Mouse (Mus musculus) liver (tissue): ENCODE measurements around the gene Hacd4.

Experiments used
- DNase-seq: peaks from one replicate; pipeline ENCODE4 v3.0.0-alpha.2; 2020; ENCODE audit warnings: mixed read lengths

Gene Hacd4

DNA sequence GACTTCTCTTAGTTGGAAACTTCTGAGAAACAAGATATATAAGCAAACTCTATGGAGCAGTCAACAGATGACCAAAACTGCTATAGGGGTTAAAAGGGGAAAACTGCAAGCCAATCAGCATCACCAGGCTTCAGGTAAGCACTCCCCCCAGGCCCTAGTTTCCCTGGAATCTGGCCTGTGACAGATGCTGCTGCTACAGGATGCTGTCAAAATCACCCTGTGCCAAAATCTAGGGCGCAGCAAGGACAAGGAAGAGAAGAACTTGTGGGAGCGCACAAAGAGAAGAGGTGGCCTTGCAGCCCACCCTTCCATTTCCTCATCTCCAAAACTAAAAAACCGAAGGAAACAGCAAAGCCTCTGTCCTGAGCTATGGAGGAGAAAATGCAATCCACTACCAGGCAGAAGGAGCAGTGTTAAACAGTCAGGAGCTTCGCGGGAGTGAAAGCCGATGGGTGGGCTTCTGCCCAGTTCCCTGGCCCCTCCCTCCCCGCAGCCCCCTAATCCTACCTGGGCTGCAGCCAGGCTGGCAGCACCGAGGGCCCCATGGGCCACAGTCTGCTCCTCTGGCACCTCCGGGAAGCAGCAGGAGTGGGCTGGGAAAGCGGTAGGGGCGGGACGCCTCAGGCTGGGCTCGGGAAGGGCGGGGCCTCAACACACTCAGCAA lies at the start of gene Hacd4:
Gene Hacd4 (minus strand): TSS at position 603 of the 664 bp plus-strand sequence.
- peak; percentile 66 for DNase-seq

GRCm38 (mm10) chr4:88488107-88488506 lies 49.4 kb upstream of the Hacd4 start:
- DNase-seq: no peak

DNA sequence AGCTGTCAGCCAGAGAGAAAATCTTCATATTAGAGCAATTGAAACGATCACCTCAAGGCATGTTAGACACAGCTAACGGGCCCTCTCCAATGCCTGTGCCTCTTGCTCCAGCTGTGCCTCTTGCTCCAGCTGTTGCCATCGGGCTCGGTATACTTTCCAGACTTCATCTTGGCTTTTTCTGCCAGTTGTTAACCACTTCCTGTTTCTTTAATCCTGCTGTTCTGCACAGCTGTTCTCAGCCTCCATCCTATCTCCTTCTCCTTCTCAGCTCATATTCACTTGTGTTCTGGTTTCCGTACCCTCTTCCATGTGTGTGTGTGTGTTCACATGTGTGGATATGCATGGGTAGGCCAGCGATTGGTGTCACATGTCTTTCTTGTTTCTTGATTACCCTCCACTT lies 41.4 kb upstream of the Hacd4 start:
- no peak for DNase-seq

DNA sequence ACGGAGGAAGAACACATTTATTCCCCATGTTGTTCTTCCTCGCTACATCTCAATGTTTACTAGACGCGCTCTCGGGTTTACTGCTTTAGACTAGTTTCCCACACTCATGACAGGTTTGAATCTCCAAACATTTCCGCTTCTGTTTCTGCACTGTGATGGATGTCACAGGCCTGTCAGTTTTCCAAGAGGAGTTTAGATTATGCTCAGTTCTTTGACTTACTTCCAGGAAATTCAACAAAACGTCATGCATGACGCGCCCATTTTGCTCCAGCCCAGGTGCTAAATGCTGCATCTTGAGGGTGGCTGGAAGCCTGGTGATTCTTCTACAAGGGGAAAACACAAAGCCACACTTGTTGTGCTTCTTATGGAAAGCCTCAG lies 40.1 kb upstream of the Hacd4 start:
- DNase-seq: no peak

- DNase-seq: no peak
These were observed 39.6 kb upstream of the Hacd4 start for GRCm38 (mm10) chr4:88478177-88478808.

GRCm38 (mm10) chr4:88476511-88477210 lies 37.9 kb upstream of the Hacd4 start:
- DNase-seq: no peak

GRCm38 (mm10) chr4:88476084-88476483 lies 37.4 kb upstream of the Hacd4 start:
- no peak for DNase-seq

DNA sequence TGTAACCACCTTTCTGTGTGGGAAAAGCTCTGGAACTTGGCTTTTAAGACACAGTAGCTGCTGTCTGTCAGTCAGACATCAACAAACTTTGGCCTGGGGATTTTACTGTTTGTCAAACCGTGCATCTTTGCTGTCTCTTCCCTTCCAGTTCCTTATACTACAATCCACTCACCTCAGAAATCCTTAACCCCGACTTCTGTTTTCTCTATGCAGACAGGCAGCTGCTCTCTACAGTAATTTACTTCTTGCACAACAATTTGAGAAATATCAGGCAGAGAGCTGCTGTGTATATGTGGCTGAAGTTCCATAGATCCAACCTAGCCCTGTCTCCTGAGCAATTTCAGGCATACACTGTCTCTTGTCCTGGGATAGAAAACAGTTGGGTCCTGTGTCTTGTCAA lies 32.8 kb upstream of the Hacd4 start:
- no peak for DNase-seq

- DNase-seq: no peak
These were observed 25.8 kb upstream of the Hacd4 start for GRCm38 (mm10) chr4:88464574-88464973.

- DNase-seq: no peak
These were observed 24.4 kb upstream of the Hacd4 start for GRCm38 (mm10) chr4:88462981-88463646.

- DNase-seq: no peak
These were observed 23.8 kb upstream of the Hacd4 start for GRCm38 (mm10) chr4:88462501-88462900.

DNA sequence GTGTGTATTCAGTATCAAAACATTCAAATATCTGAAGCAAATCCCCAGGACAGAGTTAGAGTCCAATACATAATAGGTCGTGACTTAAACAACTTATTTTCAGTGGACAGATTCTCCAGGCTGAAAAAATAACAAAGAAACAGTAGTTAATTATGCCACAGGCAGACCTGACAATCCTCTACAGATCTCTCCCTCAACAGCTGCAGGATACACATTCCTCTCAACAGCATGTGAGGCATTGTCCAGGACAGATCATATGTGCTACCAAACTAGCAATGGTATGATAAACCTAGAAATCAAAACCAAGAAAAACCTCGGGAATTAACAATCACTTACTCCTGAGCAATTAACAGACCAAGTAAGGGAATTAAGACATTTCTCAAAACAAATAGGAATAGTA lies 22.6 kb upstream of the Hacd4 start:
- DNase-seq: no peak

DNA sequence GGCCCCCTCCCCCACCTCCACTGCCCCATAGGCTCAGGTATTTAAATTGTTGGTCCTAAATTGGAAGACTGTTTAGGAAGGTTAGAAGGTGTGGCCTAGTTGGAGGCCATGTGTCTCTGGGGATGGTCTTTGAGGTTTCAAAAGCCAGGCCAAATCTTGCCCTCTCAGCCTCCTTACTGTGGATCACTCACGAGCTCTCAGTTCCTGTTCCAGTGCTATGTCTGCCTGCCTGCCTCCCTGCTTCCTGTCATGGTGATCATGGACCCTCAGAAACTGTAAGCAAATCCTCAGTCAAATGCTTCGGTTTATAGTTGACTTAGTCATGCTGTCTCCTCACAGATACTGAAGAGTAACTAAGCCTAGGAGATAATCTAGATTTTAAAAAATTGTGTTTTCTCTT lies 19.9 kb upstream of the Hacd4 start:
- DNase-seq: no peak

DNA sequence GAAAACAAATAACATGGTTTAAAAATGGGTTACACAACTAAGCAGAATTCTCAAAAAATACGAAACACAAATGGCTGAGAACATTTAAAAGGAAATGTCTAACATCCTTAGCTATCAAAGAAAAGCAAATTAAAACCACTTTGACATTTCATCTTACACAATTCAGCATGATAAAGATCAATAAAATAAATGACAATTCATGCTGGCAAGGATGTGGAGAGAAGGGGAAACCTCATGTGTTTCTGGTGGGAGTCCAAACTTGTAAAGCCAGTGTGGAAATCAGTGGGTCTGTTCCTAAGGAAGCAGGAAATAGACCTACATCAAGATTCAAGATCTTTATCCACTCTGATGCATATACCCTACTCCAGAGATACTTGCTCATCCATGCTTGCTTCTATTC lies 19.4 kb upstream of the Hacd4 start:
- DNase-seq: no peak

DNA sequence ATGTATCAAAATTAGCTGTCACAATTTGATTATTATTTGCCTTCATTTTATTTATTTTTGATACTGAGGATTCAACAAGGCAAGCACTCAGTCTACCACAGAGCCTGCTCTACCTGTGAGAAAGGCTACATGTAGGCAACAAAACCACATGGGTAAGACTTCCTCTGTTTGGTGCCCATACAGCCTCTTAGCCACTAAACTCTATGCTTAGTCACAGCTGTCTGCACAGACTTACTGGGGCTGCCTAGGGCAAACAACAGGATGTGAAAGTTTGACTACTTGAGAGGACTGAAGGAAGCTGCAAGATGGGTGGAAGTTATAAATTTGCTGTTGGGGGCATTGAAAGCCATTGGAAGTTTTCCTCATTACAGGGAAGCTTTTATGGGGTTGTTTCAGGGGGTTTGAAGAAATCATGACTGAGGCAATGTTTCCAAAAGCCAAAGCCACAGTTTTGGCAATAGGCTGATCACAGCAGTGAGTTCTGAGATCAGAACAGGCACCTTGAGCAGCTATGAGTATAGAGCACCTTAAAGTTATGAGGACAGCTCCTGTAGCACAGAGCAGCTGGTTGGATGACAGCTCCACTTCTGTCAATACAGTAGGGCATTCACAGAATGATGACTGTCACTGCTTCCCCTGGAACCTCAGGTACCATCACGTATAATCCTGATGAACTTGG lies 11.5 kb upstream of the Hacd4 start:
- DNase-seq: no peak

GRCm38 (mm10) chr4:88448976-88449375 lies 10.2 kb upstream of the Hacd4 start:
- DNase-seq: no peak

- no peak for DNase-seq
These were observed 2.1 kb upstream of the Hacd4 start for GRCm38 (mm10) chr4:88440814-88441213.

GRCm38 (mm10) chr4:88439669-88440123 lies 968 bp upstream of the Hacd4 start:
- DNase-seq: peak; percentile 35

DNA sequence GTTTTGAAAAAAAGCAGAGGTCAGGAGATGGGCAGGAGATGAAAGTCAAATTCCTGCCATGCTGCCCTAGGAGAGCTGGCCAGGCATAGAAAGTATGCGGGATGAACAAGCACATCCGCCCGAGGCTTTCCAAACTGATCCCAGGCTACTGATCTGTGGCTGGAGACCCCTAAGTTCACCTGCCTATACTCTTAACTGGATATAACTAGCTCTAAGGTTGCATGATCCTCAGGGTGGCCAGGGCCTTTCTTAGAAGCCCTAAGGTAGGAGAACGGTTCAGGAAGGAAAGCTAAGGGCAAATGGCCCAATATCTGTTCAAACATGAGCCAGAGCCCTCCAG lies 232 bp upstream of the Hacd4 start:
- no peak for DNase-seq

DNA sequence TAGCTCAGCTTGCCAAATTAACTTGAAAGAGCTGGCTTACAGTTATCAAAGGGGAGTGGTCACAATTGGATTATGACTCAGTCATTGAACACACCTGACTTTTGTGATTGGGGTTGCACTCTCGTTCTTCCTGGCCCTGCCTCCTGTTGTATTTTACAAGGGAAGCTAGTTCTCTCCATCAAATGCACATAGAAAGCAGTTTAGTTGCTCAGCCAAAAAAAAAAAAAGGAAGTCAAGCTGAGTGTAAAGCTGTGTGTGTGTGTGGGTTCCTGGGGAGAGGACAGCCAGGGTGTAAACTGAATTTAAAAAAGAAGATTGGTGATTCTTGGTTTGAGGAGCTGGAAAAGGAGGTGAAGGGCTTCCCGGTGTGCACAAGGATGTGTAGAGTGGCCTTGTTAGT lies 811 bp downstream of the Hacd4 start:
- DNase-seq: no peak

- DNase-seq: no peak
These were observed 1.6 kb downstream of the Hacd4 start for GRCm38 (mm10) chr4:88437166-88437565.

GRCm38 (mm10) chr4:88436593-88437165 lies 2.0 kb downstream of the Hacd4 start:
- no peak for DNase-seq
